Mouse (Mus musculus): ENCODE data around the gene Dtx3l.

- no peak for TF ChIP-seq CTCF (IDR thresholded peaks at IDR 0.05; ENCODE audit: borderline replicate concordance, control insufficient read depth, extremely low read depth, insufficient read depth, low read length, poor library complexity)
- no peak for TF ChIP-seq POLR2A (IDR thresholded peaks at IDR 0.05; ENCODE audit: control insufficient read depth, extremely low read depth, insufficient read depth, low read length, poor library complexity)
Observed at GRCm38 (mm10) chr16:35967319-35967718, 28.4 kb upstream of the Dtx3l start.
